Mouse (Mus musculus) midbrain, embryonic 10.5 days (tissue): ENCODE results near the gene Csrp1. TPM values are rescaled to one million over a fixed set of nuclear protein-coding genes. Genes with fewer than 3 reads are reported as not detected.

Experiments
- DNase-seq: peaks from one replicate; pipeline ENCODE4 v3.0.0-alpha.2; 2017; ENCODE audit warnings: low spot score
- H3K27ac ChIP-seq: fragments of 300-500 bp; sonication (generic); replicated peaks from 2 replicates; pipeline ENCODE4 v1.5.1; 2016; ENCODE audit warnings: mild to moderate bottlenecking
- H3K27me3 ChIP-seq: fragments of 300-500 bp; sonication (generic); 2 replicates; pipeline ENCODE4 v1.6.1; 2016; ENCODE audit warnings: low read depth, mild to moderate bottlenecking; ENCODE audit not compliant: poor library complexity, severe bottlenecking
- H3K36me3 ChIP-seq: fragments of 300-500 bp; sonication (generic); 2 replicates; pipeline ENCODE4 v1.6.1; 2016; ENCODE audit warnings: mild to moderate bottlenecking, moderate library complexity
- H3K4me1 ChIP-seq: fragments of 300-500 bp; sonication (generic); 2 replicates; pipeline ENCODE4 v1.6.1; 2016
- H3K4me3 ChIP-seq: fragments of 300-500 bp; sonication (generic); 2 replicates; pipeline ENCODE4 v1.5.1; 2016; ENCODE audit warnings: mild to moderate bottlenecking, moderate library complexity
- H3K9me3 ChIP-seq: fragments of 300-500 bp; sonication (generic); replicated peaks from 2 replicates; pipeline ENCODE4 v1.6.1; 2016; ENCODE audit warnings: mild to moderate bottlenecking
- WGBS: fragments of 180-500 bp; shearing (Covaris S2); methylation state at CpG from one replicate; pipeline ENCODE4 v1.1.7; 2016; 5-methylcytosine and 5-hydroxymethylcytosine counted together
- polyA plus RNA-seq: library from polyadenylated mRNA; unstranded; fragments of >200 nt; fragmentation: Nextera tagmentation; extraction: Ambion mirVana; gene quantifications from 2 replicates; pipeline ENCODE4 v1.2.1, GENCODE M21; 2016

Gene Csrp1
- polyA plus RNA-seq, 1 experiment from 2014 or later: 41.9 TPM

DNA sequence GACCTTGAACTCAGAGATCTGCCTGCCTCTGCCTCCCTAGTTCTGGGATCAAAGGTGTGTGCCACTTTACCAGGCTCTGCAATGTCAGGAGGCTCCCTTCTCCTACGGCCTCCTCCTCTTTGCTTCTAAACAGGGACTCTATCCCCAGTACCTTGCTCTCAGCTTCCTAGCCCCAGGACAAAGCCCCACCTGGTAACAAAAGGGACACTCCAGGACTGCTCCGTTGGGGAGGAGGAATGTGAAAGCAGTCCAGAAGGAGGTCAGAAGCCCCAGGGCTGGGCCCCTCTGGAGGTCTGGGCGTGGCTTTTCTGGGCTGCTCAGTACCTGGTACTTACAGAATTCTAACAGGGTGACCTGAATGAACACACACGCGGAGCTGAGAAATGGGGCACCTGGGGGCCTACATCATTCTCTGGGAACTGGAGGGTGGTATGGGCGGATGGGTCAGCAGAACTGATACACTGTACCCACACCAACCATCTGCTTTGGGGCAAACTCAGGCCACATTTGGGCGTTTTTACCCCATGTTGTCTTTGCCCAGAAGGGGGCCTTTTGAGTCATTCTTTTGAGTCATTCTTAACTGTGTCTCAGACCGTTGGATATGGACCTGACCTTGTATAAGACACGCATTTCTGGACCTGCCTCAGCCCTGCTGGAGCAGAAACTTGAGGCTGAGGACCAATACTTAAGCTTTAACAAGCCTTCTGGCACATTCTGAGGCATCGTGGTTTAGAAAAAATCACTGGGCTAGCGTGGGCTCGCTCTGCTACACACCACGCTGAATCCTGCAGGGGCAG, 72.5 kb downstream of the Csrp1 start:
- H3K27ac ChIP-seq: no peak overlapping the region
- 62% methylated on average over 13 of the region's 13 CpGs for WGBS
- H3K27me3 ChIP-seq: peaks cover 73% of the 10 kb centered on the region
- H3K36me3 ChIP-seq: no peaks in the 10 kb centered on the region
- no peak overlapping the region for H3K4me3 ChIP-seq
- DNase-seq: no peak
- no peaks in the 10 kb centered on the region for H3K9me3 ChIP-seq
- H3K4me1 ChIP-seq: peaks cover 38% of the 10 kb centered on the region

DNA sequence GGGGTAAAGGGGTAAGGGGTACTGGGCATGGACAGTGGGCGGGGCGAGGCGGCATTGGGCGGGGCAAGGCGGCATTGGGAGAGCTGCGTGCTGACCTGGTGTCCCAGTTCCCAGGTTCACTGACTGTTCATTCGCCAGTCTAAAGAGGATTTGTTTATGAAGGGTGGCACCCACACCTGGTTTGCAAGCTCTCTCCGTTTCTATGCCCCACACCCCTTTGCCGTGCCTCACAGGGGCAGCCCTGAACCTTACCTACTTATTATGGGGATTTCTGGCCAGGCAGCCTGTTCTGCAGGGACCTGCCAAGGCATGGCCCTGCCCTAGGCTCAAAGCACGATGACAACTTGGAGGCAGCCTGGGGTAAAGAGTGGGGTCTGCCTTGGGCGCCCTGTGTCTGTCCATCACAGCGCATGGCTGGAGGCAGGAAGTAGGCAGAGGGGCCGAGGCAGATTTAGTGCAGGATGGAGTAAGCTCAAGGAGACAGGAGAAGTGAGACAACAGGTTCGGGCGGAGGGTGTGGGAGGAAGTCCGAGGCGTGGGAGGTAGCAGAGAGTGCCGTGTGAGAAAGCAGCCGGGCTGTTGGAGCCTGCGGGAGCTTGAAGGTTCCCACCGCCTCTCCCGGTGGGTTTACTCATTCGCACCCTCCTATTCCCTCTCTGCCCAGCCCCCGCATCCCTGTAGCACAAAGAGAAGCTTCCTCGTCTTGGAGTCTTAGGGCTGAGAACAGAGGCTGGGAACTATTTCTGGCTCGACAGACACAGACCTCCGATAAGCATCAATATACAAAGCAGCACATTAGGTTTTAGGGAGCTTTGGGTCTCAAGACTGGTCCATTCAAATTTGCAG, 73.7 kb downstream of the Csrp1 start:
- WGBS: 15% methylated on average over 27 of the region's 27 CpGs

DNA sequence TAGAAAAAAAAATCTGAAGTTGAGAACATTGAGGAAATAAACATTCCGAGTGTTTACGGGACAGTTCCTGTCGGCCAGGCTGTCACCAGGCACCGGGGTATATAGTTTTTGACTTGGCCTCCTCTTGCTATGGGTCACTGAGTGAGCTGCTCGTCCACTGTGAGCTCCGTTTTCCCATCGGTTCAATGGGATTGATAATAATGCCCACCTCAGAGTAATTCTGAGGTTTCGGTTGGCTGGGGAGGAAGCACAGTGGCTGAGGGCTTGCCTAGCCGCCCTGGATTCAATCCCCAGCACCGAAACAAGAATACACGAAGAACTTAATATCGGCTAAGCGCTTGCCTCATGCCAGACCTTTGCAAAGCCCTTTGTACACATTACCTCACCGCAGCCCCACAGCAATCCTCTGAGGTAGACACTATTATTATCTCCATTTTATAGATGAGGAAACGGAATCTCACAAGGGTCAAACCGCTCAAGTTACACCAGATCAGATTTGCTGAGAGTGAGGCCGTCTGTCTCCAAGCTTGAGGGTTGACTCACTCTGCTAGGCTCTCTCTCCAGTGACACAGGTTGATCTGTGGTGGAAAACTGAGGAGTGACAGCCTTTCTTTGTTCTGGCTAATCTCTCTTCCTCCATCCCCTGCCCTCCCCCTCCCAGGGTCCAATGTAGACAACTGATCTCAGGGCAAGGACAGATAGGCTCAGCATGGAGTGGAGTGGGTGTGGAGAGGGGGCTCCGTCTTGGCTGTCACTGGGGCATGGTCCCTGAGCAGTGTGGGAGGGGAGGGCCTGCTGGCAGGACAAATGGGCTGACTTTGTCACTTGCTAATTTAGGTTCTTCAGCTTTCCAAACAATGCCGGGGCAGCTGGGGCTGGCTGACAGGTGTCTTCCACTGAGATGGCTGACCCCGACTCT, 74.6 kb downstream of the Csrp1 start:
- peak; percentile 60 for DNase-seq
- Histone ChIP-seq H3K9me3 (no peaks in the 10 kb centered on the region), H3K4me1 (peaks cover 43% of the 10 kb centered on the region), H3K27ac (peak overlapping the region; percentile 79), H3K36me3 (no peaks in the 10 kb centered on the region), H3K4me3 (peak overlapping the region; percentile 46), H3K27me3 (peaks cover 73% of the 10 kb centered on the region)
- WGBS: 34% methylated on average over 20 of the region's 20 CpGs

More for the DNA sequence above, 73.7 kb downstream of the Csrp1 start:
- H3K27ac ChIP-seq: peak overlapping the region; percentile 79
- DNase-seq: peak; percentile 44
- no peaks in the 10 kb centered on the region for H3K36me3 ChIP-seq
- H3K9me3 ChIP-seq: no peaks in the 10 kb centered on the region
- peaks cover 38% of the 10 kb centered on the region for H3K4me1 ChIP-seq
- H3K27me3 ChIP-seq: peaks cover 73% of the 10 kb centered on the region
- H3K4me3 ChIP-seq: peak overlapping the region; percentile 46

DNA sequence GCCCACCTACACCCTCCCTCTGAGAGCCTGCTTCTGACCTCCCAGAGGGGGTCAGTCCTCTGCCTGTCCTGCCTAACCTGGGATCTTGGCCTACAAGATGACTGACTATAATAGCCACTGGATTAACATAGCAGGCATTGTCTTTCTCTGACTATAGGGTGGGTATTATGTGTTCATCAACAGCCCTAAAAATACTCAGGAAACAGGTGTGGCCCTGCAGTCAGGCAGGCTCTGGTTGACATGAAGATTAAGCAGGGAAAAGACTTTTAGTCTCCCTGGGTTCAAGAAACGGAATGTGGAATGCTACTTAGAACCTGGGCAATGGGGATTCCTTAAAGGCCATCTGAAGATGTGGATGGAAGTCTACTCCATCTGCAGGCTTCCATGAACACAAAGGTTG, 78.6 kb downstream of the Csrp1 start:
- WGBS: 73% methylated on average over 1 of the region's 1 CpGs
- Histone ChIP-seq H3K27ac (no peak overlapping the region), H3K9me3 (no peaks in the 10 kb centered on the region), H3K27me3 (peaks cover 52% of the 10 kb centered on the region), H3K36me3 (no peaks in the 10 kb centered on the region), H3K4me3 (no peak overlapping the region), H3K4me1 (peaks cover 38% of the 10 kb centered on the region)
- DNase-seq: no peak

DNA sequence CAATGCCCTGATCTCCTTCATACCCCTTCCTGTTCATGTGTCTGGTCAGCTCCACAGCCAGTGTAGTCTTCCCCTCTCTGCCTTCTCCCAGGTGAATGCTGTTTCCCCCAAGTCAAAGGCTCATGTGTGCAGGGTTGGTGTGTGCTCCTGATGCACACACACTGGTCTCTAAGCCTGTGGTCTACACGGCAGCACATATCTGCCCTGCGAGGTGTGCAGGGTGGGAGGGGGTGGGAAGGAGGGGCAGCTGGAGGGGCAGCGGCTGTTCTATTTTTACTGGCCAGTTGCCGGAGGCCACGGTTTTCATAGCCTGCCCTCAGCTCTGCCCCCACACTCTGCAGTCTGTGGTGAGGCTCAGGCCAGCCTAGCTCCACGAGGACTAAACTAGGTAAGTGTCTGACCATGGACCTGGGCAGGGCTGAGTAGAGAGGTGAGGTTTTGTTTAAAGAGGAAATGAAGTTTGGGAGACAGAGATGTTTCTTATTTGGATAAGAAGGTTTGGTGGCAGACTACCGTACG, 79.3 kb downstream of the Csrp1 start:
- no peaks in the 10 kb centered on the region for H3K36me3 ChIP-seq
- H3K4me3 ChIP-seq: no peak overlapping the region
- H3K27me3 ChIP-seq: peaks cover 45% of the 10 kb centered on the region; the same call in 1 of the 2 replicates
- no peak for DNase-seq
- no peaks in the 10 kb centered on the region for H3K9me3 ChIP-seq
- 84% methylated on average over 8 of the region's 8 CpGs for WGBS
- no peak overlapping the region for H3K27ac ChIP-seq
- H3K4me1 ChIP-seq: peaks cover 32% of the 10 kb centered on the region

DNA sequence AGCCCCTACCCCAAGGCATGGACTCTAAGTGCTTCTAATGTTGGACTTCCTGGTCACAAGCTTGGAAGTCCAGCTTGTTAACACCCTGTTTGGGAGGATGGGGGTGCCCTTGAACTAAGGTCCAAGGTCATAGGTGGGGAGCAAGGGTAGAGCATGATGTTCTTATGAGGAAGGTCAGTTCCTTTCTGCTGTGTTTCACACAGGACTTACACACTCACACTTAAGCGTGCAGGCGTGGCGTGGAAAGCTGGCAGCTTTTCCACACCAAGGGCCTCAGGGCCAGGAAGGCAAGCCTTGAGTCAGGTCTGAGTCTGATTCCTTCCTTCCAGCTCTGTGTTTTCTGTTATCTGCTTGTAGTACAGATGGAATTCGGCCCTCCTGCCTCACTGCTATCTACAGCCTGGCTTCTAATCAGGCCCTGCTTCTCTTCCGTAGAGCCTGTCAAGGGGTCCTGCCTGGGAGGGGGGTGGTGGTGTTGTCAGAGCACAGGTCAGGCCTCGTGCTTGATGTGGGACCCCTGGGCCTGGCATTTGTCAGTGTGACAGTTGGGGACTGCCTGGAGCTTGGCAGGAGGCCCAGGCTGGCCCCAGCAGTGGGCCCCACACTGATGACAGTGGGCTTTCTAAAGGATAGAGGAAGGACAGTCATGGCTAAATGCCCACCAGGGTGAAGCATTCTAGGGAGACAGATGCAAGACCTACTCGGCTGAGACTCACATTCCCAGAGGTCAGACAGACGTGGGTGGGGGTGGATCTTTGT, 80.5 kb downstream of the Csrp1 start:
- H3K4me3 ChIP-seq: no peak overlapping the region
- H3K27me3 ChIP-seq: peaks cover 34% of the 10 kb centered on the region; the same call in 1 of the 2 replicates
- H3K4me1 ChIP-seq: peaks cover 20% of the 10 kb centered on the region
- H3K9me3 ChIP-seq: no peaks in the 10 kb centered on the region
- no peaks in the 10 kb centered on the region for H3K36me3 ChIP-seq
- peak overlapping the region; percentile 65 for H3K27ac ChIP-seq
- WGBS: 55% methylated on average over 8 of the region's 8 CpGs
- no peak for DNase-seq

Other genes with a start within 250 kb of the Csrp1 start
- 14.5 and 16.5 TPM in 2 replicates for gene Nav1, start 112.8 kb upstream of the Csrp1 start, polyA plus RNA-seq
- 20.4 and 22.8 TPM in 2 replicates for gene Phlda3, start 46.1 kb downstream of the Csrp1 start, polyA plus RNA-seq
- gene Tnni1, start 59.4 kb downstream of the Csrp1 start, polyA plus RNA-seq: 0.72 and 0.78 TPM in 2 replicates
- 0.15 and 0.59 TPM in 2 replicates for gene Lad1, start 98.5 kb downstream of the Csrp1 start, polyA plus RNA-seq
- 0.70 and 0.74 TPM in 2 replicates for gene Tnnt2, start 116.3 kb downstream of the Csrp1 start, polyA plus RNA-seq
- gene Pkp1, start 199.1 kb downstream of the Csrp1 start, polyA plus RNA-seq: not detected in 2 replicates